Mouse (Mus musculus) spleen, adult 2 months (tissue): ENCODE data around the gene Itgam.

ENCODE experiments used
- CTCF ChIP-seq: fragments of 200-500 bp; IDR thresholded peaks from 2 replicates; pipeline ENCODE4 v1.5.1; 2011; ENCODE audit warnings: mild to moderate bottlenecking, inconsistent platforms; ENCODE audit not compliant: insufficient read depth, insufficient read length, insufficient replicate concordance; ENCODE audit errors: extremely low read depth
- POLR2A ChIP-seq: fragments of 200-500 bp; IDR thresholded peaks from 2 replicates; pipeline ENCODE4 v1.6.1; 2011; ENCODE audit warnings: low read depth, low read length, inconsistent platforms

- TF ChIP-seq CTCF (no peak), POLR2A (no peak)
These were observed 45.0 kb downstream of the Itgam start for GRCm38 (mm10) chr7:128107462-128107861.
